In genomic region chr5:143871547-143872169, GRCm38 (mm10) we compare ENCODE assay signal across 25 mouse cellular contexts. TPM values are rescaled to one million over a fixed set of nuclear protein-coding genes. Genes with fewer than 3 reads are reported as not detected.
DNase-seq lines count a peak whose midpoint lies in the region; ATAC-seq and TF ChIP-seq lines count a peak whose summit lies in the region.
"Had no signal": no experiment of that assay in that cellular context is flagged by ENCODE, and none has a peak within 500 bp of the region (broad histone marks: within the 10 kb centered on the region; RNA-seq: fewer than 3 reads in every experiment).

No protein-coding gene starts in this region.

- no peaks in the 10 kb centered on the region for H3K79me2 ChIP-seq in CH12.LX (replicated peaks; ENCODE audit: control insufficient read depth, extremely low read depth, insufficient read depth, poor library complexity, severe bottlenecking)

- peaks cover 4% of the 10 kb centered on the region for H3K4me1 ChIP-seq in liver, embryonic 16.5 days (ENCODE audit: control insufficient read depth, low read depth, low read length)
- H3K4me1 ChIP-seq in liver, embryonic 12.5 days: peaks cover 18% of the 10 kb centered on the region
- H3K4me1 ChIP-seq in CH12.LX (ENCODE audit: control insufficient read depth in 1 of 2, insufficient read depth in 2 of 2): peaks cover 0 to 19% of the 10 kb centered on the region in 2 experiments; a peak in 2 of 4 replicates
- no peaks in the 10 kb centered on the region for H3K4me1 ChIP-seq in forebrain, embryonic 10.5 days
- H3K4me1 ChIP-seq: embryonic facial prominence, embryonic 13.5 days; forebrain, embryonic 15.5 days; heart, embryonic 10.5 days; hindbrain, embryonic 12.5 days had no signal

- in situ Hi-C loops in CH12.LX (cut with MboI; ENCODE audit: low pct_ligation_motif_present, low pct_unique_long_range_greater_than_20kb, low sequenced_read_pairs): no loop called here

- no peak for ATAC-seq in liver, embryonic 16.5 days (ENCODE audit: low read depth)
- ATAC-seq in liver, embryonic 12.5 days: no peak
- 0 out of 2 replicates have a peak, but pooled peaks have one; percentile 27 for ATAC-seq in erythroblast, adult 5-6 weeks (replicated peaks; ENCODE audit: low FRiP score, poor library complexity, severe bottlenecking)
- ATAC-seq: forebrain, embryonic 15.5 days; hindbrain, embryonic 16.5 days; inflammation-experienced regulatory T-cells, adult 6 months; Patski had no signal

- no peak for TF ChIP-seq POLR2A in CH12.LX (IDR thresholded peaks at IDR 0.05; ENCODE audit: low read depth, low read length)

- no peak for TF ChIP-seq CTCF in CH12.LX (conservative IDR thresholded peaks at IDR 0.05 in 1 of 2, IDR thresholded peaks at IDR 0.05 in 1 of 2; ENCODE audit: low read depth in 2 of 2, low read length in 2 of 2)

- peaks cover 52% of the 10 kb centered on the region for H3K36me3 ChIP-seq in liver, embryonic 16.5 days (ENCODE audit: control insufficient read depth, insufficient read depth)
- peaks cover 53% of the 10 kb centered on the region for H3K36me3 ChIP-seq in liver, embryonic 12.5 days
- H3K36me3 ChIP-seq in CH12.LX (replicated peaks in 1 of 2; ENCODE audit: control insufficient read depth in 1 of 2, insufficient read depth in 1 of 2, low read length in 1 of 2): peaks cover 28 to 43% of the 10 kb centered on the region in 2 experiments
- peaks cover 13% of the 10 kb centered on the region for H3K36me3 ChIP-seq in splenic B cell, adult 2 months (ENCODE audit: control insufficient read depth, insufficient read depth, low read length, poor library complexity, severe bottlenecking)
- peaks cover 51% of the 10 kb centered on the region for H3K36me3 ChIP-seq in forebrain, embryonic 10.5 days (replicated peaks)

- H3K9me3 ChIP-seq in liver, embryonic 16.5 days (replicated peaks; ENCODE audit: control insufficient read depth, low read length): no peaks in the 10 kb centered on the region
- H3K9me3 ChIP-seq in liver, embryonic 12.5 days (replicated peaks): no peaks in the 10 kb centered on the region
- H3K9me3 ChIP-seq in CH12.LX (replicated peaks; ENCODE audit: low read length): no peaks in the 10 kb centered on the region
- no peaks in the 10 kb centered on the region for H3K9me3 ChIP-seq in forebrain, embryonic 10.5 days
- H3K9me3 ChIP-seq: embryonic facial prominence, embryonic 13.5 days; forebrain, embryonic 15.5 days; heart, embryonic 10.5 days; hindbrain, embryonic 12.5 days had no signal

- WGBS in liver, embryonic 16.5 days (ENCODE audit: insufficient replicate concordance): 91% methylated on average over 11 of the region's 11 CpGs
- WGBS in liver, embryonic 12.5 days (ENCODE audit: insufficient replicate concordance): 88% methylated on average over 11 of the region's 11 CpGs
- WGBS in forebrain, embryonic 10.5 days: 91% methylated on average over 11 of the region's 11 CpGs

- no peak overlapping the region for H3K9ac ChIP-seq in liver, embryonic 16.5 days (ENCODE audit: low read depth, low read length)
- H3K9ac ChIP-seq in liver, embryonic 12.5 days: no peak overlapping the region
- no peak overlapping the region for H3K9ac ChIP-seq in CH12.LX (ENCODE audit: insufficient read depth, low read depth)
- H3K9ac ChIP-seq: embryonic facial prominence, embryonic 13.5 days; forebrain, embryonic 15.5 days; hindbrain, embryonic 12.5 days had no signal

- no peaks in the 10 kb centered on the region for H3K27me3 ChIP-seq in liver, embryonic 16.5 days (ENCODE audit: control insufficient read depth, insufficient read depth, low read depth, low read length)
- H3K27me3 ChIP-seq in liver, embryonic 12.5 days (replicated peaks): no peaks in the 10 kb centered on the region
- no peaks in the 10 kb centered on the region for H3K27me3 ChIP-seq in CH12.LX (replicated peaks)
- H3K27me3 ChIP-seq in splenic B cell, adult 2 months (ENCODE audit: control insufficient read depth, insufficient read depth, low read length, poor library complexity, severe bottlenecking): no peaks in the 10 kb centered on the region
- H3K27me3 ChIP-seq in forebrain, embryonic 10.5 days (ENCODE audit: poor library complexity, severe bottlenecking): no peaks in the 10 kb centered on the region
- H3K27me3 ChIP-seq: embryonic facial prominence, embryonic 13.5 days; forebrain, embryonic 15.5 days; hindbrain, embryonic 12.5 days; Patski had no signal

- peak; percentile 89 for DNase-seq in CH12.LX (ENCODE audit: extremely low read depth)
- peak; percentile 49 for DNase-seq in splenic B cell, adult 2 months (ENCODE audit: low read depth, low spot score)
- DNase-seq in forebrain, embryonic 10.5 days (ENCODE audit: extremely low spot score, low spot score): no peak
- no peak for DNase-seq in layer of hippocampus, adult 8-10 months (ENCODE audit: low spot score in 2 of 2)
- DNase-seq: adrenal gland, adult 8-10 months; cerebellum, adult 11-12 months; cerebellum, adult 9-10 months; cerebellum, postnatal 25 days; gastrocnemius, postnatal 36 days; heart, adult 18-20 months; heart, postnatal 10 days; heart, postnatal 4 days had no signal

- H3K4me2 ChIP-seq in liver, embryonic 16.5 days (ENCODE audit: low read depth, low read length): no peak overlapping the region
- H3K4me2 ChIP-seq in liver, embryonic 12.5 days: no peak overlapping the region
- H3K4me2 ChIP-seq in CH12.LX (ENCODE audit: insufficient read depth, low read depth, poor library complexity, severe bottlenecking): peak overlapping the region; percentile 77
- H3K4me2 ChIP-seq: embryonic facial prominence, embryonic 13.5 days; forebrain, embryonic 15.5 days; hindbrain, embryonic 12.5 days had no signal

- TF ChIP-seq EP300 in CH12.LX (IDR thresholded peaks at IDR 0.05; ENCODE audit: low read length): peak; percentile 64; the same call in 1 of the 2 replicates

- dilution Hi-C loops in CH12.LX (cut with MboI; ENCODE audit: extremely low pct_ligation_motif_present, extremely low pct_unique_long_range_greater_than_20kb, low sequenced_read_pairs): no loop called here

- H3K4me3 ChIP-seq in liver, embryonic 16.5 days (ENCODE audit: low read depth, low read length): no peak overlapping the region
- H3K4me3 ChIP-seq in liver, embryonic 12.5 days: no peak overlapping the region
- H3K4me3 ChIP-seq in CH12.LX (replicated peaks in 1 of 3; ENCODE audit: low read depth in 2 of 3, low read length in 2 of 3, poor library complexity in 1 of 3): no peak overlapping the region
- no peak overlapping the region for H3K4me3 ChIP-seq in forebrain, embryonic 10.5 days
- H3K4me3 ChIP-seq: embryonic facial prominence, embryonic 13.5 days; erythroblast, embryonic 14.5 days; forebrain, embryonic 15.5 days; heart, embryonic 10.5 days; hindbrain, embryonic 12.5 days had no signal

- H3K27ac ChIP-seq in liver, embryonic 16.5 days (ENCODE audit: low read length): peak overlapping the region; percentile 29; the same call in 1 of the 2 replicates
- no peak overlapping the region for H3K27ac ChIP-seq in liver, embryonic 12.5 days
- H3K27ac ChIP-seq in CH12.LX (ENCODE audit: insufficient read depth, low read depth): peak overlapping the region; percentile 22; the same call in 1 of the 2 replicates
- H3K27ac ChIP-seq in forebrain, embryonic 10.5 days: no peak overlapping the region
- H3K27ac ChIP-seq: embryonic facial prominence, embryonic 13.5 days; forebrain, embryonic 15.5 days; heart, embryonic 10.5 days; hindbrain, embryonic 12.5 days had no signal

- no peak for TF ChIP-seq RAD21 in CH12.LX (IDR thresholded peaks at IDR 0.05; ENCODE audit: low read depth, low read length)

RNA-seq across cellular contexts. Expression of gene Ankrd61, which starts 25.8 kb away (rescaled TPM):
- 0.42 and 0.52 TPM in 2 replicates for polyA plus RNA-seq in liver, embryonic 16.5 days (2015; fragmentation: Nextera tagmentation; extraction: Ambion mirVana)
- 0.41 and 0.54 TPM in 2 replicates for polyA plus RNA-seq in liver, embryonic 12.5 days (2016; fragmentation: Nextera tagmentation; extraction: Ambion mirVana)
- total RNA-seq in CH12.LX (2012; rRNA removed) (0.08 and 0.13 TPM in 2 replicates), CH12.LX (2014; rRNA removed) (not detected in 2 replicates)
- polyA plus RNA-seq in CH12.LX (2012; ENCODE audit: insufficient read length, low read depth): 0.50 and 0.89 TPM in 2 replicates
- total RNA-seq in erythroblast, adult 5-6 weeks (2015; ENCODE audit: low replicate concordance): not detected in 2 replicates
- 2.9 and 10.7 TPM in 2 replicates for total RNA-seq in erythroblast, adult 5-6 weeks (2017; ENCODE audit: low replicate concordance)
- 0.31 and 0.36 TPM in 2 replicates for polyA plus RNA-seq in forebrain, embryonic 10.5 days (2016; fragmentation: Nextera tagmentation; extraction: Ambion mirVana)
- not detected for total RNA-seq in layer of hippocampus, adult 8-10 months (2022)
- total RNA-seq: gastrocnemius, postnatal 36 days; heart, adult 18-20 months; heart, postnatal 10 days had no signal
- polyA plus RNA-seq: erythroblast, embryonic 14.5 days; heart, embryonic 14.5 days had no signal

RNA-seq across cellular contexts. Expression of gene Aimp2, which starts 38.0 kb away (rescaled TPM):
- polyA plus RNA-seq in liver, embryonic 16.5 days (2015; fragmentation: Nextera tagmentation; extraction: Ambion mirVana): 35.6 and 41.3 TPM in 2 replicates
- polyA plus RNA-seq in liver, embryonic 12.5 days (2016; fragmentation: Nextera tagmentation; extraction: Ambion mirVana): 82.8 and 83.1 TPM in 2 replicates
- 110 and 131 TPM in 2 replicates for total RNA-seq in CH12.LX (2012; rRNA removed)
- 98.5 and 111 TPM in 2 replicates for total RNA-seq in CH12.LX (2014; rRNA removed)
- polyA plus RNA-seq in CH12.LX (2012; ENCODE audit: insufficient read length, low read depth): 144 and 154 TPM in 2 replicates
- total RNA-seq in erythroblast, adult 5-6 weeks (2015; ENCODE audit: low replicate concordance): 15.7 and 20.4 TPM in 2 replicates
- total RNA-seq in erythroblast, adult 5-6 weeks (2017; ENCODE audit: low replicate concordance): 14.6 and 25.8 TPM in 2 replicates
- polyA plus RNA-seq in forebrain, embryonic 10.5 days (2016; fragmentation: Nextera tagmentation; extraction: Ambion mirVana): 141 TPM in 2 replicates
- total RNA-seq in layer of hippocampus, adult 8-10 months (2022): 10 to 100 TPM; 28.6 to 31.3 (median 29.1) TPM

RNA-seq across cellular contexts. Expression of gene Pms2, which starts 38.1 kb away (rescaled TPM):
- 11.4 and 14.5 TPM in 2 replicates for polyA plus RNA-seq in liver, embryonic 16.5 days (2015; fragmentation: Nextera tagmentation; extraction: Ambion mirVana)
- 23.8 and 24.8 TPM in 2 replicates for polyA plus RNA-seq in liver, embryonic 12.5 days (2016; fragmentation: Nextera tagmentation; extraction: Ambion mirVana)
- total RNA-seq in CH12.LX (2012; rRNA removed): 22.2 and 25.9 TPM in 2 replicates
- 29.6 and 31.8 TPM in 2 replicates for total RNA-seq in CH12.LX (2014; rRNA removed)
- polyA plus RNA-seq in CH12.LX (2012; ENCODE audit: insufficient read length, low read depth): 25.6 and 29.9 TPM in 2 replicates
- 2.5 and 6.1 TPM in 2 replicates for total RNA-seq in erythroblast, adult 5-6 weeks (2015; ENCODE audit: low replicate concordance)
- total RNA-seq in erythroblast, adult 5-6 weeks (2017; ENCODE audit: low replicate concordance): 14.8 and 17.8 TPM in 2 replicates
- 40.8 and 41.5 TPM in 2 replicates for polyA plus RNA-seq in forebrain, embryonic 10.5 days (2016; fragmentation: Nextera tagmentation; extraction: Ambion mirVana)
- 10 to 100 TPM; 18.8 to 22.0 (median 20.8) TPM for total RNA-seq in layer of hippocampus, adult 8-10 months (2022)

RNA-seq across cellular contexts. Expression of gene Eif2ak1, which starts 54.1 kb away (rescaled TPM):
- 115 and 119 TPM in 2 replicates for polyA plus RNA-seq in liver, embryonic 16.5 days (2015; fragmentation: Nextera tagmentation; extraction: Ambion mirVana)
- polyA plus RNA-seq in liver, embryonic 12.5 days (2016; fragmentation: Nextera tagmentation; extraction: Ambion mirVana): 109 and 110 TPM in 2 replicates
- 13.4 and 15.2 TPM in 2 replicates for total RNA-seq in CH12.LX (2012; rRNA removed)
- total RNA-seq in CH12.LX (2014; rRNA removed): 11.0 and 11.9 TPM in 2 replicates
- 26.7 and 26.9 TPM in 2 replicates for polyA plus RNA-seq in CH12.LX (2012; ENCODE audit: insufficient read length, low read depth)
- 338 and 412 TPM in 2 replicates for total RNA-seq in erythroblast, adult 5-6 weeks (2015; ENCODE audit: low replicate concordance)
- total RNA-seq in erythroblast, adult 5-6 weeks (2017; ENCODE audit: low replicate concordance): 746 and 827 TPM in 2 replicates
- 46.6 and 47.4 TPM in 2 replicates for polyA plus RNA-seq in forebrain, embryonic 10.5 days (2016; fragmentation: Nextera tagmentation; extraction: Ambion mirVana)
- 10 to 100 TPM; 41.5 to 49.6 (median 43.1) TPM for total RNA-seq in layer of hippocampus, adult 8-10 months (2022)

RNA-seq across cellular contexts. Expression of gene Gm42421, which starts 56.3 kb away (rescaled TPM):
- polyA plus RNA-seq in liver, embryonic 16.5 days (2015; fragmentation: Nextera tagmentation; extraction: Ambion mirVana): 0.13 and 0.33 TPM in 2 replicates
- 0.18 TPM in 1 of 2 replicates, not detected in the other for polyA plus RNA-seq in liver, embryonic 12.5 days (2016; fragmentation: Nextera tagmentation; extraction: Ambion mirVana)
- 1.0 TPM in 1 of 2 replicates, not detected in the other for total RNA-seq in CH12.LX (2012; rRNA removed)
- total RNA-seq in CH12.LX (2014; rRNA removed): 0.59 TPM in 1 of 2 replicates, not detected in the other
- 1.3 and 1.4 TPM in 2 replicates for polyA plus RNA-seq in CH12.LX (2012; ENCODE audit: insufficient read length, low read depth)
- total RNA-seq in erythroblast, adult 5-6 weeks (2015; ENCODE audit: low replicate concordance): not detected in 2 replicates
- 6.0 TPM in 1 of 2 replicates, not detected in the other for total RNA-seq in erythroblast, adult 5-6 weeks (2017; ENCODE audit: low replicate concordance)
- polyA plus RNA-seq in forebrain, embryonic 10.5 days (2016; fragmentation: Nextera tagmentation; extraction: Ambion mirVana): 0.44 and 0.61 TPM in 2 replicates
- 1 to 10 TPM in 3 of 4 experiments, under 1 TPM in 1; 0.57 to 2.2 (median 1.9) TPM for total RNA-seq in layer of hippocampus, adult 8-10 months (2022)
- total RNA-seq: gastrocnemius, adult 8-10 months; heart, adult 18-20 months had no signal
- polyA plus RNA-seq: erythroblast, embryonic 14.5 days had no signal

Comparison
In these comparisons a context has a peak if more than half of its experiments do, and no peak if none do; other contexts are left out.
1. H3K27ac ChIP-seq: peak in liver, embryonic 16.5 days (single experiment) and CH12.LX (single experiment); none in liver, embryonic 12.5 days (single experiment) and forebrain, embryonic 10.5 days (single experiment).
2. DNase-seq: peak in CH12.LX (single experiment) and splenic B cell, adult 2 months (single experiment); none in forebrain, embryonic 10.5 days (single experiment) and layer of hippocampus, adult 8-10 months (0 of 2).